Mouse (Mus musculus) left cerebral cortex, adult 2 months (tissue): ENCODE measurements at regions not wholly inside any gene's neighbourhood (a gene's known extent, or its start where the extent isn't known, plus 50 kb on each side); places are given as distances from the start of the nearest gene placed in this dataset.

ENCODE experiments used
- DNase-seq, 2 experiments: peaks; one replicate each; pipeline ENCODE4 v3.0.0; 2021 to 2022; ENCODE audit warnings: low spot score in 2 of 2, mixed read lengths in 1 of 2; ENCODE audit errors: extremely low spot score in 1 of 2
- H3K27ac ChIP-seq: fragments of 200-600 bp; 2 replicates; pipeline ENCODE4 v1.8.1; 2022
- H3K4me3 ChIP-seq: fragments of 200-600 bp; 2 replicates; pipeline ENCODE4 v1.8.1; 2022
- CTCF ChIP-seq: fragments of 200-600 bp; IDR thresholded peaks from 2 replicates; pipeline ENCODE4 v1.8.1; 2022; ENCODE audit warnings: antibody characterized with exemption, mild to moderate bottlenecking, moderate library complexity
- intact Hi-C: fragments of 180-260 bp; cut with DNase I; formaldehyde crosslinking; loops from one replicate; pipeline ENCODE4 v1.15.1; 2025

DNA sequence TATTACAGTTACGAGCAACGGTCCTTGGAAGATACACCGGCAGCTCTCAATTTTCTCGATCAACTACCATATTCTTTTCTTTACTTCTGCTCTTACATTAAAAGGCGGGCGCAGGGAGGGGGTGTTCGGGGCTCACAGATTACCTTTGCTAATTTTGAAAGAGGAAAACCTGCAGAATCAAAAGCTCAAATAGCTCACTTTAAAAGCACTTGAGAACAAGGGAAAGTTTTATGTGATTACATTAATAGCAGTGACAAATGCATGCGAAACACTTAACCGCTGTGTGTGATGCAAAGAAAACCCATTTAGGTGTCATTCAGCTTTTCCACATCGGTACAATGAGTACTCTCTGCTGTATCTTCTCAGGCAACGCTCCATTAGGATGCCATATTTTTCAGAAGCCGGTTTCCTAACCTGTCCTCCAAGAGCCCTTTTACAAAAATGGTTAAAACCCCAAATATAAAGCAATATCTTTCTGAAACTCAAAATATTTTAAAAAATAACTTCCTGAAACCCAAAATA is 412.2 kb downstream of the Klf5 start:
- no peak for TF ChIP-seq CTCF

DNA sequence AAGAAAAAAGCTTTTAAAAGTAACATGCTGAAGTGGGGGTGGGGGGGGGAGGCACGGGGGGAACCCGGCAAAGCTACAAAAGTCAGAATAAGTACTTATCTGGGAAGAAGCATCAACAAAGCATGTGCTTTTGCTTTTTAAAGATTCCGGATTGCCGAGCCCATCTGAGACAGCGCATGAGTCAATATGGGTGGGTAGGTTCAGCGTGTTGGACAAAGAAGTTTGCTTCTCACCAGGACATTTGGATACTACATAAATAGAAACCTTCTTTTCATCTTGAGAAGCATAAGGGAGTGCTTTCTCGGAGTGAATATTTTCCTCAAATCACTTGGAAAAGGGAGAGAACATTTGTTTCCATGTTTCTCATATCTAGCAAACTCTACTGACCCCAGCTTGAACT is 414.1 kb downstream of the Klf5 start:
- no peak for DNase-seq
- H3K4me3 ChIP-seq: no peak overlapping the region
- intact Hi-C loops: loop anchor here (2.0 kb wide), 1 partner anchor 32 kb away; no protein-coding TSS in a partner anchor
- no peak for TF ChIP-seq CTCF
- H3K27ac ChIP-seq: peak overlapping the region; percentile 37; the same call in 1 of the 2 replicates

More for the DNA sequence above, 412.2 kb downstream of the Klf5 start:
- Histone ChIP-seq H3K4me3 (no peak overlapping the region), H3K27ac (no peak overlapping the region)
- intact Hi-C loops: no loop called here
- no peak for DNase-seq

DNA sequence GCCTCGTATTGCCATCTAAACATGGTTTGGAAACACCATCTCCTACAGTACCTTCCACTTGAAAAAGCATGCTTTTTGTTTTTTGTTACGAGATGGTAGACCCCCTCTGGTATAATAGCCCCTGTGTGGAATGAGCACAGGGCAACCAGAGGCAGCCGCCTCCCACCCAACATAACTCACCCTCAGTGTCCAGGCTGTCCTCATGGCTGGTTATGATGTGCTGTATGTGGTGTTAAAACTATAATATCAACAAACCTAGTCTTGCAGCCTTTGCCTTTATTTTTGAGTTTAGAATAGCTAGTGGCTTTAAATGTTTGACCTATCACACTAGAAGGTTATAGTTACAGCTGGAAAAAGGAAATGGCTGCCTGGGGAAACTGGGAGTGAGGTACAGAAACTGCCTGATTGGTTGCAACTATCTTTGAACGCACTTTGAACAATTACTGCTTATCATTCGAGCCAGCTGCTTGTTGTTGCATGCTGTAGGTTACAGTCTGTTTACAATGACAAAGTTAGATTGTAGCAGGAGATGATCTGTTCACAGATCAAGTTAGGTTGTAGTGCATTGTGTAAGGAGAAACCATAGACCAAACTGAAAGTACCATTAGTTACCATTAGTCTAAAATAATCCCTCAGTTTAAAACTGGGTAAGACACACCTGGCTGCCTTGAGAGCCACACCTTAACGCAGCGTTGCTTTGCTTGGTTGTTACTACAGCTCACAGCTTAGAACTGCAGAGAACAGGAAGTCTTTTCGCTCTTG is 414.8 kb downstream of the Klf5 start:
- Histone ChIP-seq H3K27ac (peak overlapping the region; percentile 37; the same call in 1 of the 2 replicates), H3K4me3 (no peak overlapping the region)
- intact Hi-C loops: loop anchor here (2.0 kb wide), 1 partner anchor 32 kb away; no protein-coding TSS in a partner anchor
- TF ChIP-seq CTCF: no peak
- no peak for DNase-seq

- Histone ChIP-seq H3K27ac (no peak overlapping the region), H3K4me3 (no peak overlapping the region)
- intact Hi-C loops: no loop called here
- DNase-seq: no peak
- no peak for TF ChIP-seq CTCF
Measured at GRCm38 (mm10) chr14:99733474-99734199, 435.1 kb downstream of the Klf5 start.

- no peak for DNase-seq
- TF ChIP-seq CTCF: no peak
Measured at GRCm38 (mm10) chr14:99734200-99734567, 435.7 kb downstream of the Klf5 start.

DNA sequence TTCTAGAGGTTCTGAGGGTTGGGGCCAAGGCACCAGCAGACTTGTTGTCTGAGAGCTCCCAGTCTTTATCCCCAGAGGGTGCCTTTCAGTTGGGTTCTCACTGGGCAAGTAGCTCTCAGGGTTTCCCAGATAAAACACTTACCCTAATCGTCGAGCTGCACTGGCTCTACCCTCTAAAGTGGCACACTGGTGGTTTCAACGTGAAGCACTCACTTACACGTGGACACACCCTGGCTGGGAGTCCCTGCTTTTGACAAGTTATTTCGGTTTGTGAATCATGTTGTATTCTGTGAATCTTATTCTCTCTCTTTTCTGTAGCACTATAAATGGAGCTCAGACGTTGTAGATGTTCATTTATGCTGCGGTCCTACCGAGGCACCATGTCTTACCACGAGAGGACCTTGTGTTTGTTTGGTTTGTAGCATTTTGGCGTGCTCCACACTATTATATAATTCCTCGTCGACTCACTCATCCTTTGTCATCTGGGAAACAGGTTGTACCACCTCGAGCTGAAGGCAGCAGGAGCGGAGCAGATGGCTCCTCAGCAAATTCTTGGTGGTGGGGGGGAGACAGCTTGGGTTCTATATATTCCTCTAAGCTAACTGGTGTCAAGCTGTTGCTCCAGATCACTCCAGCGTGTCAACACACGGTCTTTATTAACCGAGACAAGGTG is 445.3 kb downstream of the Klf5 start:
- no peak overlapping the region for H3K4me3 ChIP-seq
- intact Hi-C loops: loop anchor here (2.0 kb wide), 1 partner anchor 31 kb away; no protein-coding TSS in a partner anchor
- DNase-seq: peak in 1 of 2 experiments; percentile 29
- no peak overlapping the region; the same call in 1 of the 2 replicates for H3K27ac ChIP-seq
- TF ChIP-seq CTCF: no peak

More at GRCm38 (mm10) chr14:99734200-99734567, 435.7 kb downstream of the Klf5 start:
- Histone ChIP-seq H3K4me3 (no peak overlapping the region), H3K27ac (0 out of 2 replicates have a peak overlapping the region, but pooled peaks have one; percentile 28)
- intact Hi-C loops: no loop called here

DNA sequence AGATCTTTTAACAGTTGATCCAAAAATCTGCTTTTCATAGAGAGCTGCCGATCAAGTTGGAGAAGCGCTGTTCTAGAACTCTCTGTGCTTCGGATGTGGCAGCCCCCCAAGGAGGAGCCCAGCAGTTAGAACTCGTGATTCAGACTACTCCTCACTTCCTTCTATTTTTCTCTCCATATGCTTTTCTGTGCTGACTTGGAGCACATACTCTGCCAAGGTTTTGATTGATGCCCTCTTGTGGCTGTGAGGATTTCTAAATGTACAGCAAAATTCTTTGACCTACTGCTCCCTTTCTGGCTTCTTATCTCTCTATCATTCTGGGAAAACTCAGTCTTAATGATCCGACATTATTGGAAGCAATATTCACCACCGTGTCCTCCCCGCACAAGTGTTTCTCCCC is 446.7 kb downstream of the Klf5 start:
- no peak for DNase-seq
- intact Hi-C loops: loop anchor here (2.0 to 5.0 kb wide), 4 partner anchors 32 to 368 kb away; no protein-coding TSS in a partner anchor
- Histone ChIP-seq H3K27ac (no peak overlapping the region), H3K4me3 (no peak overlapping the region)
- TF ChIP-seq CTCF: peak; percentile 40

DNA sequence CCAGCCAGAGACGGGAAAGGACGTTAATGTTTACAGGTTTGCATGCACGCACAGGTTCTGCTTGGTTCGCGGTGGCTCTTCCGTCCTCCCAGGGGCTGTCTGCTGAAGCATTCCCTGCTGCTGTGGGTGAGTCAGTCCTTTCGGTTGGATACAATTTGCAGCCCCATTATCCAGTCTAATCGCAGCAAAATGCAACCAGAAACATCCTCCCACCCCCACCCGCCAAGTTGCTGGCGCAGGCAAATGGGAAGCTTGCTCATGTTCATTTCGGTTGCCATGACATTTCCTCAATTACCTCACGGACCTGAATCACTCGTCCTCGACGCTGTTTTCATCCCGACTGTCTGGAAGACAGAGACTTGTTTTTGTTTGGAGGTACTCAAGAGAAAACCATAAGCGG is 449.7 kb downstream of the Klf5 start:
- Histone ChIP-seq H3K27ac (peak overlapping the region; percentile 62), H3K4me3 (no peak overlapping the region)
- intact Hi-C loops: loop anchor here (2.0 to 5.0 kb wide), 4 partner anchors 106 to 447 kb away; no protein-coding TSS in a partner anchor
- DNase-seq: peak; percentile 32 to 49
- no peak for TF ChIP-seq CTCF

- intact Hi-C loops: loop anchor here (2.0 to 5.0 kb wide), 4 partner anchors 107 to 449 kb away; no protein-coding TSS in a partner anchor
- H3K4me3 ChIP-seq: no peak overlapping the region
- TF ChIP-seq CTCF: no peak
- peak overlapping the region; percentile 62; the same call in 1 of the 2 replicates for H3K27ac ChIP-seq
- no peak for DNase-seq
Measured at GRCm38 (mm10) chr14:99749308-99750305, 451.1 kb downstream of the Klf5 start.

- no peak for TF ChIP-seq CTCF
- no peak for DNase-seq
- H3K27ac ChIP-seq: no peak overlapping the region
- intact Hi-C loops: no loop called here
- H3K4me3 ChIP-seq: no peak overlapping the region
Measured at GRCm38 (mm10) chr14:99758045-99758444, 459.6 kb downstream of the Klf5 start.
